Mouse (Mus musculus): ENCODE data around the gene Colq.

- no peak for TF ChIP-seq CTCF (IDR thresholded peaks at IDR 0.05; ENCODE audit: borderline replicate concordance, extremely low read depth, insufficient read depth, insufficient read length)
- no peak for TF ChIP-seq POLR2A (IDR thresholded peaks at IDR 0.05; ENCODE audit: borderline replicate concordance, extremely low read depth, insufficient read depth, insufficient read length, poor library complexity, severe bottlenecking)
Measured at GRCm38 (mm10) chr14:31604916-31605315, 13.8 kb upstream of the Colq start.
